ENCODE assay signal across 8 mouse cellular contexts in genomic region chr5:105731627-105732432, GRCm38 (mm10). TPM values are rescaled to one million over a fixed set of nuclear protein-coding genes. Genes with fewer than 3 reads are reported as not detected.
DNase-seq lines count a peak whose midpoint lies in the region; ATAC-seq lines count a peak whose summit lies in the region.

No protein-coding gene starts in this region.

- peak overlapping the region; percentile 43 for H3K4me3 ChIP-seq in forebrain, embryonic 12.5 days (replicated peaks)

- H3K27me3 ChIP-seq in forebrain, embryonic 12.5 days: no peaks in the 10 kb centered on the region

- 8% methylated on average over 39 of the region's 52 CpGs for WGBS in forebrain, embryonic 12.5 days

- H3K36me3 ChIP-seq in forebrain, embryonic 12.5 days (replicated peaks): peaks cover 20% of the 10 kb centered on the region

- peaks cover 23% of the 10 kb centered on the region for H3K4me1 ChIP-seq in forebrain, embryonic 12.5 days

- peak overlapping the region; percentile 21; the same call in 1 of the 2 replicates for H3K27ac ChIP-seq in forebrain, embryonic 12.5 days

- peak; percentile 72 for ATAC-seq in forebrain, embryonic 12.5 days (ENCODE audit: low FRiP score)
- peak; percentile 74 for ATAC-seq in megakaryocyte-erythroid progenitor cell, adult 5-6 weeks (replicated peaks; ENCODE audit: low FRiP score, low TSS enrichment, poor library complexity, severe bottlenecking)

- intact Hi-C loops in heart, postnatal 36 days (cut with DNase I): loop anchor here (5.0 kb wide), 1 partner anchor 70 kb away; no protein-coding TSS in a partner anchor
- intact Hi-C loops in left cerebral cortex, postnatal 36 days (cut with DNase I): no loop called here

- DNase-seq in Muller cell, postnatal 12 days (ENCODE audit: inconsistent ontology term): peak; percentile 77
- DNase-seq in c-Kit-negative CD71-positive TER-119-positive erythroid progenitor cells, embryonic 14.5 days (ENCODE audit: low read depth, low spot score): peak; percentile 37
- peak; percentile 56 to 72 for DNase-seq in heart, postnatal 36 days
- DNase-seq in left cerebral cortex, postnatal 36 days (ENCODE audit: low spot score in 2 of 2): peak; percentile 51 to 55
- DNase-seq in right cerebral cortex, postnatal 4 days: peak; percentile 53
- DNase-seq in adipocyte (ENCODE audit: low spot score): no peak

- peak overlapping the region; percentile 82 for H3K4me2 ChIP-seq in forebrain, embryonic 12.5 days

- peak overlapping the region; percentile 62 for H3K9ac ChIP-seq in forebrain, embryonic 12.5 days

- no peaks in the 10 kb centered on the region for H3K9me3 ChIP-seq in forebrain, embryonic 12.5 days

RNA-seq across cellular contexts. Expression of gene Lrrc8d, which starts 32.1 kb away (rescaled TPM):
- 32.7 and 36.6 TPM in 2 replicates for polyA plus RNA-seq in forebrain, embryonic 12.5 days (2016; fragmentation: Nextera tagmentation; extraction: Ambion mirVana)
- total RNA-seq in heart, postnatal 36 days (2021): 1 to 10 TPM; 8.6 to 9.8 TPM
- 10 to 100 TPM; 38.7 to 39.1 TPM for total RNA-seq in left cerebral cortex, postnatal 36 days (2021)
- 26.5 and 30.9 TPM in 2 replicates for total RNA-seq in megakaryocyte-erythroid progenitor cell, adult 5-6 weeks (2014; fragmentation: Nextera tagmentation)
- total RNA-seq in megakaryocyte-erythroid progenitor cell, adult 5-6 weeks (2017): 8.1 and 11.3 TPM in 2 replicates
